Mouse (Mus musculus) testis, adult 2 months (tissue): Measurements from ENCODE around the gene Col25a1. TPM values are rescaled to one million over a fixed set of nuclear protein-coding genes. Genes with fewer than 3 reads are reported as not detected.

Experiments
- H3K27ac ChIP-seq: fragments of 200-500 bp; 2 replicates; pipeline ENCODE4 v1.5.1; 2012; ENCODE audit warnings: low read depth, low read length; ENCODE audit not compliant: control insufficient read depth, insufficient read depth
- H3K27me3 ChIP-seq: fragments of 200-500 bp; 2 replicates; pipeline ENCODE4 v1.6.1; 2012; ENCODE audit warnings: mild to moderate bottlenecking, low read length, moderate library complexity; ENCODE audit not compliant: control insufficient read depth, insufficient read depth
- H3K36me3 ChIP-seq: fragments of 200-500 bp; 2 replicates; pipeline ENCODE4 v1.6.1; 2012; ENCODE audit warnings: mild to moderate bottlenecking, low read length; ENCODE audit not compliant: control insufficient read depth, insufficient read depth
- H3K4me1 ChIP-seq: fragments of 200-500 bp; 2 replicates; pipeline ENCODE4 v1.6.1; 2012; ENCODE audit warnings: low read length; ENCODE audit not compliant: control insufficient read depth, insufficient read depth
- H3K4me3 ChIP-seq: fragments of 200-500 bp; 2 replicates; pipeline ENCODE4 v1.5.1; 2012; ENCODE audit warnings: low read depth, mild to moderate bottlenecking, low read length, moderate library complexity, mixed read lengths; ENCODE audit not compliant: control insufficient read depth
- CTCF ChIP-seq: fragments of 200-500 bp; IDR thresholded peaks from 2 replicates; pipeline ENCODE4 v1.5.1; 2012; ENCODE audit warnings: low read depth, mild to moderate bottlenecking, inconsistent platforms, low read length, moderate library complexity; ENCODE audit not compliant: control insufficient read depth, insufficient read depth, insufficient replicate concordance
- POLR2A ChIP-seq: fragments of 200-500 bp; IDR thresholded peaks from 2 replicates; pipeline ENCODE4 v1.6.1; 2012; ENCODE audit warnings: low read depth, mild to moderate bottlenecking, inconsistent platforms, low read length, moderate library complexity; ENCODE audit not compliant: control insufficient read depth
- polyA plus RNA-seq: library from polyadenylated mRNA; depleted of rRNA; stranded (reverse); fragments of >200 nt; gene quantifications from 2 replicates; pipeline ENCODE4 v1.2.3, GENCODE M21; 2012

Gene Col25a1
- polyA plus RNA-seq, 1 experiment = 1.9 TPM

DNA sequence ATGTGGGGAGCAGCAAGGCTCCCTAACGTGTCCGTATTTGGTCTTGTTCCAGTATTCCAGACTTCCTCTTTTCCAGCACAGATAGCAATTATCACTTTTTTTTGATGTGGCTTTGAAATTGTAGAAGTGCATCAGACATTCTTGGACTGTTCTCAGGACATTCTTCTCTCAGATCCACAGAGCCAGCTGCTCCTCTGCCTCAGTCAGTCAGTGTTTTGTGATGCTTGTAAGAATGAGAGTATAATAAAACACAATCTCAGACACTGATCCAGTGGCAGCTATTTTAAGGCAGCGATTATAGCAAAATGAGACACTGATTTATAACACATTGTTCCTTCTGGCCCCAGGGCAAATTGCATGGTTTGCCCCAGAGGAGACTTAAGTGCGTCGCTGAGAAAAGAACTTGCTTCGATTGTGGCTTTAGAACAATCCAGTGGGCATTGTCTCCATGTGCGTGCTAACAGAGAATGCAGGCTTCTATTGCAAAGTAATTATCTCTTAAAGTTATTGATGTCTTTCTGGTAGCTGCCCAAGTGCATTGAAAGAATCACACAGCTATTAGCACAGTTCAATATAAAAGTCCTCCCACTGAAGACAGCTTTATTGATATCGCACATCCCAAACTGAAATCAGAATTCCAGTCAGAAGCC lies 111.5 kb downstream of the Col25a1 start:
- no peaks in the 10 kb centered on the region for H3K4me1 ChIP-seq
- H3K27ac ChIP-seq = no peak overlapping the region
- H3K27me3 ChIP-seq = no peaks in the 10 kb centered on the region
- no peak overlapping the region for H3K4me3 ChIP-seq
- TF ChIP-seq CTCF = no peak
- TF ChIP-seq POLR2A = no peak
- no peaks in the 10 kb centered on the region for H3K36me3 ChIP-seq

DNA sequence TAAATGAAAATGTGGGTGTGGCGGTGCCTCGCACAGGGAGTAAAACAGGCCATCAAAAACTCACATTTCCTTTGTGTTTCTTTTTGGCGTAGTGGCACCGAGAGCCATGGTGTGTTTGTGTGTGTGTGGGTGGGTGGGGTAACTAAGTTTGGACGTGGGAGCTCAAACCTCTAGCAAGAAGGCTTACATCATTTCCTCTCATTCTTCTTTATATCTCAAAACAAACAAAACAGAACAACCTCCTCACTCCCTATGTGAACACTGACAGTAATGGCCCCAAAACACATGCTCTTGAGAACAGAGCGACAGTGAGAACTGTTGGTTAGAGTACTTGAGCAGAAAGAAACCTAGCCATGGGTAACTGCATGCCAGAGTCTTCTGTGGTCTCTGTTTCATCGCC lies 121.1 kb downstream of the Col25a1 start:
- no peak for TF ChIP-seq POLR2A
- no peak for TF ChIP-seq CTCF
- no peaks in the 10 kb centered on the region for H3K36me3 ChIP-seq
- no peaks in the 10 kb centered on the region for H3K27me3 ChIP-seq
- H3K27ac ChIP-seq = no peak overlapping the region
- no peaks in the 10 kb centered on the region for H3K4me1 ChIP-seq
- no peak overlapping the region for H3K4me3 ChIP-seq

DNA sequence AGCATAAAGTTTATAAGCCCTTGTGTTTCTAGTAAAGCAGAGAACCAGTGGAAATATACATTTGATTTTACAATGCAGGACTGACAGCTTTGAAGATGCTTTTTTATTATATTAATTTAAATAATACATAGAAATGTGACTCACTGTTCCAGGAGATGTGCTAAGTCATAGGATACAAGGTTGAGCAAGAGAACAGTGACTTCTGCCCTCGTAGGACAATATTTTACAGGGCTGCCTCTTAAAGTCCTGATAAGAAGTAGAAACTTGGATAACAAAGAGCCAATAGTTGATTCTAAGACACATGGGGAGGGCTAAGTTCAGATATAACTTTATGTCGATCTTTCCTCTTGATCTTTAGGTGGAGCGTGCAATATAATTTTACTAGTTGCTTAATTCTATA lies 124.8 kb downstream of the Col25a1 start:
- no peaks in the 10 kb centered on the region for H3K36me3 ChIP-seq
- no peaks in the 10 kb centered on the region for H3K4me1 ChIP-seq
- TF ChIP-seq CTCF = no peak
- no peak for TF ChIP-seq POLR2A
- H3K4me3 ChIP-seq = no peak overlapping the region
- H3K27me3 ChIP-seq = no peaks in the 10 kb centered on the region
- H3K27ac ChIP-seq = no peak overlapping the region

DNA sequence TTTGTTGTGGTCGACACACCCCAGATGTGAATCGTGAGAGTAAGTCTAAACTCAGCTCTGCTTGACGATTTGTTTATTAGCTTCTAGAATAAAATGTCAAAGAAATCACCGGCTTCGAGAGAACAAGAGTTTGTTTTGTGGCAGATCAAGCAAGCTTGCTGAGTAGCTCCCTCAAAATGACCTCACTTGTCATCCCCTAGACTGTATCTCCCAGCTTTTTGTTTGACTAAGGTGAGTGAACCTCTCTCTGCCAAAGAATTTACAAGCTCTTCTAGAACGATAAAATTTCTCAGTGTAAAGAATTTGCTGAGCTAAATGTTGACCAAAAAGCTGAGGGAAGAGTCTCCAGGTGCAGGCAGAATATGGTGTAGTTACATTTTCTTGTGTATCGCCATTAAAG lies 125.3 kb downstream of the Col25a1 start:
- Histone ChIP-seq H3K36me3 (no peaks in the 10 kb centered on the region), H3K27me3 (no peaks in the 10 kb centered on the region), H3K27ac (no peak overlapping the region), H3K4me3 (no peak overlapping the region), H3K4me1 (no peaks in the 10 kb centered on the region)
- no peak for TF ChIP-seq POLR2A

DNA sequence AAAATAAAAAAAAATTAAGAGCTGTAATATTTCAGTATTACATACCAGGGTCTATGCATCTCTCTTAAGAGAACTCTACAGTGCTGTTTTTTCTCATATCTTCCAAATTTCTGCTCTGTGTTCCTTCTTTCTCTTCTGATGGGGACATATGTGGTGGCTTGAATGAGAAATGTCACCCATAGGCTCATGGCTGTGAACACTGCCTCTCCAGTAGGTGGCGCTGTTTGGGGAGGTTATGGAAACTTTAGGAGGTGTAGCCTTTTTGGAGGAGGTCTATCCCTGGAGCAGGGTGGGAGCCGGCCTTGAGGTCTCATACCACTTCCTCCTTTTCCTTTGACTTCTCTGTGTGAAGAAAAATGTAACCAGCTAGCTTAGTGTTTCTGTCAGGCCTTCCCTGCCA lies 128.4 kb downstream of the Col25a1 start:
- Histone ChIP-seq H3K4me1 (no peaks in the 10 kb centered on the region), H3K27me3 (no peaks in the 10 kb centered on the region), H3K4me3 (no peak overlapping the region), H3K27ac (no peak overlapping the region), H3K36me3 (no peaks in the 10 kb centered on the region)
- TF ChIP-seq CTCF = peak; percentile 29; the same call in 1 of the 2 replicates
- TF ChIP-seq POLR2A = no peak

DNA sequence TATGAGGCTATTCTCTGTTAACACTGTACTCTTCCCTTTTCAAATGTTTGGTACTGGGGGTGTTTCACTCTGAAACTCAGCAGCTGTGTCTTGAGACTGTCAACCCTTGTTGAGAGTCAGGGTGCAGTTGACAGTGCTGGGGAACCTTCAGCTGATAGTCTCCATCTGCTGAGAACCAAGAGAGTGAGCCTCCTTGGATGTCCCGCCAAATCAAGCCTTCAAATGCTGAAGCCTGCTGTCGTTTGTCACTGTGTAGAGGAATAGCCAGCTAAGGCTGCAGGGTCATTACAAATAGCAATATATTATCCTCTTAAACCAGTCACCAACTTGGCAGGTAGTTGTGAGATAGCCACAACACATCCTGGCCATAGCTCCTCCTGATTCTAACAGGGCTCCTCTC lies 129.0 kb downstream of the Col25a1 start:
- no peak overlapping the region for H3K4me3 ChIP-seq
- no peak overlapping the region for H3K27ac ChIP-seq
- H3K36me3 ChIP-seq = no peaks in the 10 kb centered on the region
- no peaks in the 10 kb centered on the region for H3K4me1 ChIP-seq
- H3K27me3 ChIP-seq = no peaks in the 10 kb centered on the region
- TF ChIP-seq POLR2A (no peak), CTCF (no peak)

DNA sequence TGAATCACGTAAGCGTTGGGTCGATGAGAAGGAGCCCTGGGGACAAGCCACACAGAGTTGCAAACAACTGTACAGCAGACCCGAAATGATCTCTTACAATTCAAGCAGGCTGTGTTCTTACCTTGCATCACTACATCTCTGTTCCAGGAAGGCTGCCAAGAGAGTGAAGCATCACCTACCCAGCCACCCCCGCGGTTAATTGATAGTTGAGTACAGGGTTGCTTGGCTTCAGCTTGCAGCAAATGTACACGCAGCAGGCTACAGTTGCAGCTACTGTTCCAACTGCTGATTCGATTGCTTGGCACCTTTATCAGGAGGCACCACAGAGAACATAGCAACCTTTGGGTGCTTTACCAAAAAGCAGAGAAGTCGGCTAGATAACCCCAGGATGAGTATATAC lies 133.8 kb downstream of the Col25a1 start:
- H3K36me3 ChIP-seq = no peaks in the 10 kb centered on the region
- H3K27ac ChIP-seq = no peak overlapping the region
- TF ChIP-seq POLR2A (no peak), CTCF (no peak)
- H3K4me1 ChIP-seq = no peaks in the 10 kb centered on the region
- no peak overlapping the region for H3K4me3 ChIP-seq
- H3K27me3 ChIP-seq = no peaks in the 10 kb centered on the region

DNA sequence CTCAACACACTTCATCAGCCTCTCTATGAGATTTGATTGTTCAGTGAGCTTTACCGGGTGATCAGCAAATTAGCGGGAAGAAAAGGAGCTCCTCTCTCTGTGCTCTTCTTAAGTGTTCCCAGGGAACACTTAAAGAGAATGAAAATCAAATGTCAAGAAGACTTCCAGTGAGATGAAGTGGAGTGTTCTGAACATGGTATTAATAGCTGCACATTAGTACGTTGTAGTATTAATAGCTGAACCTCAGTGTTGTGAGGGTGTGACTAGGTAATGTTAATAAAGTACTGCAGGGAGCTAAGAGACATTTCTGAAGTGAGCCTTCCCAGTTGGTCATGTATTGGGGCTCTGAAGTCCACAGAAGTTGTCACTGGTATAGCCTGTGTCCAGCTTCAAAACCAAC lies 139.2 kb downstream of the Col25a1 start:
- Histone ChIP-seq H3K27me3 (no peaks in the 10 kb centered on the region), H3K4me1 (no peaks in the 10 kb centered on the region), H3K4me3 (no peak overlapping the region), H3K27ac (no peak overlapping the region), H3K36me3 (no peaks in the 10 kb centered on the region)
- no peak for TF ChIP-seq CTCF
- no peak for TF ChIP-seq POLR2A
